Mouse (Mus musculus): ENCODE results near the gene Thbs1.

DNA sequence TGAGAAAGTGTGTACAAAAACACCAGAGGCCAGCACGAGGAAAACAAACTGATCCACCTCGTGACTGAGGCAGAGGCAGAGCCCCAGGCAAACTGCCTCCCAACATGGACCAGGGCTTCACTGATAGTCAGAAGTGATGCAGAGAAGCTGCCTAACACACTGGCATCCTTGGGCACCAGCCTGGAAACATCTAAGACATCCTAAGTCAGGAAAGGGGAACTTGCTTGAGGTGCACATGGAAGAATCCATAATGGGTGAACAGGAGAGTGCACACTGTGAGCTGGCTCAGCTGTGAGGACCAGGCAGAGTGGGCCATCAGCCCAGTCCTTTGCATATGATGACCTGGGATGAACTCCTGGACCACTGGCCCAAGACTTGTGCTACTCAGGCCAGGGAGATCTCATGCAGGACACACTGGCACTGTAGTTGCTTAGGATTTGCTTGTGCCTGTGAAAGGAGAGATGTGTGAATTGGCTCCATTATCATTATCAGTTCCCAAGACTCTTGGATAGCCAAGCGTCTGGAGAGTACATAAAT is 5.1 kb downstream of the Thbs1 start:
- TF ChIP-seq POLR2A (IDR thresholded peaks at IDR 0.05; ENCODE audit: control insufficient read depth, extremely low read depth, insufficient read depth, low read length, poor library complexity) (no peak), CTCF (IDR thresholded peaks at IDR 0.05; ENCODE audit: borderline replicate concordance, control insufficient read depth, extremely low read depth, insufficient read depth, low read length, poor library complexity) (no peak)
